Mouse (Mus musculus) ovary, adult 2 months (tissue): ENCODE measurements around the gene Tgfbr2. TPM values are rescaled to one million over a fixed set of nuclear protein-coding genes. Genes with fewer than 3 reads are reported as not detected.

ENCODE experiments used
- polyA plus RNA-seq: library from polyadenylated mRNA; depleted of rRNA; stranded (reverse); fragments of >200 nt; gene quantifications from 2 replicates; pipeline ENCODE4 v1.2.3, GENCODE M21; 2012; rRNA removed

The Tgfbr2 gene
- 81.0 and 97.0 TPM in 2 replicates for polyA plus RNA-seq

DNA sequence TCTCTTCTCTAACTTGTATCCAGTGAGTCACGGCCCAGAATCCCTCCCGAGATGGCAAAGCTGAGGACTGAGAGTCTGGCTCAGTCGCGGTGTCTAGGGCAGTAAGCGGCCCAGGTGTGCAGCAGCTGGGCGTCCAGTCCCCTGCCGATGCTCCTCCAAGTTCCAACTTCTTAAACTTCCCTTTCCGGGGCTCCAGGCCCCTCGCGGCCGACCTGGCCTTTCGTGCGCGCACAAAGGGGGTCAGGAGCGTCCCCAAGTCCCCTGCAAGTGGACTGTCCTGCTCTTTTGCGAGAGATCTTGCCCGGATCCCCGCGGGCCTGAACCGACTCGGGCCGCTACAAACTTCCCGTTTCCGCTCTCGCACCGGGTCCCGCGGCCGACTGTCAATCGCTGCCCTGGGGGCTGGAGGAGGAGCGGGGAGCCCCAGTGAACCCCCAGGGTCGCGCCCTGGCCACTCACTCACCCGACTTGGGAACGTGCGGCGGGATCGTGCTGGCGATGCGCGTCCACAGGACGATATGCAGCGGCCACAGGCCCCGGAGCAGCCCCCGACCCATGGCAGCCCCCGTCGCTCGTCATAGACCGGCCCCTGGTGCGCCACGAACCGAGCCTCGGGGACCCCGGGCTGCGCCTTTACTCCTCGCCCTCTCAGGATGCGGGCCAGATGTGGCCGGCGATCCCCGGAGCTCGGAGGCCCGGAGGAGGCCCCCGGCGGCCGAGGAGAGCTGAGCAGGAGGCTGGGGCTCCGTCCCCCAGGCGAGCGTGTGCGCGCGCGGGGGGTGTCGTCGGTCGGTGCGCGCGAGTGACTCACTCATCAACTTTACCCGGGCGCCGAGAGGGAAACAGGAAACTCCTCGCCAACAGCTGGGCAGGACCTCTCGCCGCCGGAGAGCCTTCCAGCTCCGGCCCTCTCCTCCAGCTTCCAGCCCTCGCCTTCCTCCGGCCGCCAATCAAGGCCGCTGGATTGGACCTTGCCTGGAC lies at the start of gene Tgfbr2:
Tgfbr2 (minus strand) TSS at position 880 of the 981 bp plus-strand sequence.

